Mouse (Mus musculus) spleen, adult 2 months (tissue): ENCODE measurements around the gene Slc4a10. TPM values are rescaled to one million over a fixed set of nuclear protein-coding genes. Genes with fewer than 3 reads are reported as not detected.

ENCODE experiments used
- DNase-seq, 2 experiments: peaks; one replicate each; pipeline versions ENCODE4 v3.0.0 to v3.0.0-alpha.2; 2012 to 2021; ENCODE audit warnings: low spot score in 2 of 2, low read depth in 1 of 2
- H3K27ac ChIP-seq: fragments of 200-500 bp; 2 replicates; pipeline ENCODE4 v1.5.1; 2012; ENCODE audit warnings: low read length, inconsistent platforms; ENCODE audit not compliant: insufficient read depth
- H3K27me3 ChIP-seq: fragments of 200-500 bp; 2 replicates; pipeline ENCODE4 v1.6.1; 2012; ENCODE audit warnings: mild to moderate bottlenecking, moderate library complexity, low read length, inconsistent platforms; ENCODE audit not compliant: control insufficient read depth, insufficient read depth
- H3K36me3 ChIP-seq: fragments of 200-500 bp; 2 replicates; pipeline ENCODE4 v1.6.1; 2012; ENCODE audit warnings: mild to moderate bottlenecking, low read length, inconsistent platforms; ENCODE audit not compliant: control insufficient read depth, insufficient read depth
- H3K4me1 ChIP-seq: fragments of 200-500 bp; 2 replicates; pipeline ENCODE4 v1.6.1; 2011; ENCODE audit warnings: inconsistent platforms; ENCODE audit not compliant: control insufficient read depth, insufficient read depth, insufficient read length
- H3K4me3 ChIP-seq: fragments of 200-500 bp; 2 replicates; pipeline ENCODE4 v1.5.1; 2011; ENCODE audit warnings: mild to moderate bottlenecking, inconsistent platforms; ENCODE audit not compliant: insufficient read depth, insufficient read length; ENCODE audit errors: extremely low read depth
- CTCF ChIP-seq: fragments of 200-500 bp; IDR thresholded peaks from 2 replicates; pipeline ENCODE4 v1.5.1; 2011; ENCODE audit warnings: mild to moderate bottlenecking, inconsistent platforms; ENCODE audit not compliant: insufficient read depth, insufficient read length, insufficient replicate concordance; ENCODE audit errors: extremely low read depth
- POLR2A ChIP-seq: fragments of 200-500 bp; IDR thresholded peaks from 2 replicates; pipeline ENCODE4 v1.6.1; 2011; ENCODE audit warnings: low read depth, low read length, inconsistent platforms
- WGBS: fragments of 180-500 bp; shearing (Covaris S2); methylation state at CpG from one replicate; pipeline ENCODE4 v1.1.7; 2018; 5-methylcytosine and 5-hydroxymethylcytosine counted together
- polyA plus RNA-seq: library from polyadenylated mRNA; depleted of rRNA; stranded (reverse); fragments of >200 nt; gene quantifications from 2 replicates; pipeline ENCODE4 v1.2.3, GENCODE M21; 2012

Gene Slc4a10
- polyA plus RNA-seq, 1 experiment: not detected

DNA sequence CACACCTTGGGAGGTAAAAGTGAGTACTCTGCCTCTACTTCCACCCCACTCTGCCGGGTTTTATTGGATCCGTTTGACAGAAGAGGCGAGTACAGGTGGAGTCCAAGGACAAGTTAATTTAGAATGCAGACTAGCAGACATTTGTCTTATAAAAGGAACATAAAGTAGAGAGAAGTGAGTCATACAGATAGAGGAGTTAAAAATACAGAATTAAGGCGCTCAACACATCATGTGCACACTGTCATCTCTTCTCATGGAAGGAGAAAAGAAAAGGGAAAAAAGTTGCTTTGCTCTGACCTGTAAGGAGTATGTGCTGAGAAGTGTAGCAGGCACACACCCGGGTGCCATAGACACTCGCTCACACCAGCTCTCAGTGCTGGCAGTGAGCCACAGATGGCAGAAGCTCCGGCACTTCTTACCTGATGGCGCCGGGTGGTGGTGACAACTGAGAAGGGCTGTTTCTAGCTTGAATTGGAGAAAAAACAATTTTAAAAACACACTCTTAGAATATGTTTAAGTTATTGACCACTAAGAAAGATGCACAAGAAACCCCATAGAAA, 276.9 kb downstream of the Slc4a10 start:
- 89% methylated on average over 9 of the region's 9 CpGs for WGBS
- Histone ChIP-seq H3K27ac (no peak overlapping the region), H3K4me3 (no peak overlapping the region), H3K27me3 (no peaks in the 10 kb centered on the region), H3K4me1 (no peaks in the 10 kb centered on the region), H3K36me3 (no peaks in the 10 kb centered on the region)
- no peak for DNase-seq
- TF ChIP-seq CTCF (no peak), POLR2A (no peak)

GRCm38 (mm10) chr2:62325388-62325787, 279.1 kb downstream of the Slc4a10 start:
- Histone ChIP-seq H3K27me3 (no peaks in the 10 kb centered on the region), H3K36me3 (no peaks in the 10 kb centered on the region), H3K27ac (no peak overlapping the region), H3K4me1 (no peaks in the 10 kb centered on the region), H3K4me3 (no peak overlapping the region)
- DNase-seq: no peak
- 91% methylated on average over 2 of the region's 2 CpGs for WGBS
- no peak for TF ChIP-seq POLR2A
- TF ChIP-seq CTCF: no peak

GRCm38 (mm10) chr2:62331913-62332312, 285.7 kb downstream of the Slc4a10 start:
- Histone ChIP-seq H3K27ac (no peak overlapping the region), H3K4me3 (no peak overlapping the region), H3K27me3 (no peaks in the 10 kb centered on the region), H3K4me1 (no peaks in the 10 kb centered on the region), H3K36me3 (peaks cover 12% of the 10 kb centered on the region)
- WGBS: 17% methylated on average over 4 of the region's 4 CpGs
- TF ChIP-seq CTCF (no peak), POLR2A (no peak)
- no peak for DNase-seq

DNA sequence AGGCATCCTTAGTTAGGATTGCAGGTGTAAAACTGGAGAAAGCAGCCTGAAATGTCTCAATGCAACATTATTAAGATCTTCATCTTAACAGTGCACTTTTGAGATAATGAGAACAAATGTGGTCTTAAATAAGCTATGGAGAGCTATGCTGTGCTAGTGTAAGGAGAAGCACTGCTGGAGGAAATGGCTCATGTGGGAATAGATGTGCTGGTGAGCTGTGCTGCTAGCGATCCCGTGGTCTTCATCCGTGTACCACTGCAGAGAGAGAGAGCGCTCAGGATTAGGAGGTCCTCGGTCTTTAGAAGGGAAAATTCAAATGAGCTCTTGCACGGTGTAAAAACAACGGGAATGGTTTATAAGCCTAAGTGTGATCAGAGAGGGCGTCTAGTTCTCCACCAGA, 286.2 kb downstream of the Slc4a10 start:
- TF ChIP-seq POLR2A: no peak
- DNase-seq: no peak
- Histone ChIP-seq H3K4me1 (no peaks in the 10 kb centered on the region), H3K27me3 (no peaks in the 10 kb centered on the region), H3K27ac (no peak overlapping the region), H3K36me3 (peaks cover 13% of the 10 kb centered on the region), H3K4me3 (no peak overlapping the region)
- 86% methylated on average over 8 of the region's 8 CpGs for WGBS

GRCm38 (mm10) chr2:62334397-62335243, 288.4 kb downstream of the Slc4a10 start:
- 93% methylated on average over 4 of the region's 4 CpGs for WGBS
- Histone ChIP-seq H3K36me3 (peaks cover 15% of the 10 kb centered on the region), H3K4me1 (no peaks in the 10 kb centered on the region), H3K4me3 (no peak overlapping the region), H3K27ac (no peak overlapping the region), H3K27me3 (no peaks in the 10 kb centered on the region)
- DNase-seq: no peak
- TF ChIP-seq CTCF: no peak
- TF ChIP-seq POLR2A: no peak

DNA sequence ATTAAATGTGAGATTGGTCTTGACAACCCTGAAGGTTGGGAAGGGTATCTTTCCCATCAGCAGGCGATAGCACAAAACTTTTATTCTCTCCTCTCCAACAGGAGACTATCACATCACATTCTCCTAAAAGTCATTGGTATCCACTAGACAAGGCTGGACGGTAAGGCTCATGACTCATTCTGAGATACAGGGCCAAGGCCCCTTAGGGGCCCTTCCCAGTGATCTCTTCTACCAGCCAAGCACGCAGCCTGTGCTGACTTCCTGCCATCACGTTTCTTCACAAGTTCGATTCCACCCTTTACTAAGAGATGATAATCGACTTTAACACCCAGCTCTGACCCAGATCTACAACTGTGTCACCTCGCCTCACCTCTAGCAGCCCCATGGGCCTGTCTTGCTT, 290.8 kb downstream of the Slc4a10 start:
- no peak for DNase-seq
- TF ChIP-seq POLR2A (no peak), CTCF (no peak)
- Histone ChIP-seq H3K27ac (no peak overlapping the region), H3K4me1 (no peaks in the 10 kb centered on the region), H3K36me3 (peaks cover 15% of the 10 kb centered on the region), H3K27me3 (no peaks in the 10 kb centered on the region), H3K4me3 (no peak overlapping the region)
- WGBS: 86% methylated on average over 7 of the region's 7 CpGs
